Mouse (Mus musculus): ENCODE measurements around the gene Ms4a10. TPM values are rescaled to one million over a fixed set of nuclear protein-coding genes. Genes with fewer than 3 reads are reported as not detected.
A peak's percentile ranks its signal among the peaks of the same experiment; 100 is the strongest.

The Ms4a10 gene
- polyA plus RNA-seq, 1 experiment from 2014 or later, result 0.20 TPM

DNA sequence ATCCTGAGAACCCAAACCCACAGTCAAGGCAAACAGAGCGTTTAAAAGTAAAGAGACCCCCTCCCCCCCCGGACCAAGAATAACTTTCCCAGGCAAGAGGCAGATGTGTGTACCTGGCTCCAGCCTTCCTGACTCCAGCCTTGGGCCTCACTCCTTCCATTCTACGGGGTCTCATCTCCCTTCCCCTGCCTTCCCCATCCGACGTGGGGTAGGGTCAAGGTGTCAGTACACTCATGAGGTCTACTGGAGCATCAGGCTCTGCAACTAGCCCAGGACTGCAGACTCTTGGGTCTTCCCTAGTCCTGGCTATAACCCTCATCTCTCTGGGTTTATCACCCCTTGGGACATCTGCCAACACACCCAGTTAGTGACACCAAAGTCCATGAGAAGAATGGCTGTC lies 5.7 kb upstream of the Ms4a10 start:
- 83% methylated on average over 5 of the region's 5 CpGs for WGBS
- Histone ChIP-seq H3K36me3 (no peaks in the 10 kb centered on the region), H3K27ac (no peak overlapping the region), H3K27me3 (ENCODE audit: insufficient read depth, poor library complexity, severe bottlenecking) (peaks cover 16% of the 10 kb centered on the region; the same call in 1 of the 2 replicates), H3K4me1 (peaks cover 15% of the 10 kb centered on the region), H3K9me3 (no peaks in the 10 kb centered on the region), H3K4me3 (no peak overlapping the region)
- DNase-seq (ENCODE audit: low spot score), result no peak

DNA sequence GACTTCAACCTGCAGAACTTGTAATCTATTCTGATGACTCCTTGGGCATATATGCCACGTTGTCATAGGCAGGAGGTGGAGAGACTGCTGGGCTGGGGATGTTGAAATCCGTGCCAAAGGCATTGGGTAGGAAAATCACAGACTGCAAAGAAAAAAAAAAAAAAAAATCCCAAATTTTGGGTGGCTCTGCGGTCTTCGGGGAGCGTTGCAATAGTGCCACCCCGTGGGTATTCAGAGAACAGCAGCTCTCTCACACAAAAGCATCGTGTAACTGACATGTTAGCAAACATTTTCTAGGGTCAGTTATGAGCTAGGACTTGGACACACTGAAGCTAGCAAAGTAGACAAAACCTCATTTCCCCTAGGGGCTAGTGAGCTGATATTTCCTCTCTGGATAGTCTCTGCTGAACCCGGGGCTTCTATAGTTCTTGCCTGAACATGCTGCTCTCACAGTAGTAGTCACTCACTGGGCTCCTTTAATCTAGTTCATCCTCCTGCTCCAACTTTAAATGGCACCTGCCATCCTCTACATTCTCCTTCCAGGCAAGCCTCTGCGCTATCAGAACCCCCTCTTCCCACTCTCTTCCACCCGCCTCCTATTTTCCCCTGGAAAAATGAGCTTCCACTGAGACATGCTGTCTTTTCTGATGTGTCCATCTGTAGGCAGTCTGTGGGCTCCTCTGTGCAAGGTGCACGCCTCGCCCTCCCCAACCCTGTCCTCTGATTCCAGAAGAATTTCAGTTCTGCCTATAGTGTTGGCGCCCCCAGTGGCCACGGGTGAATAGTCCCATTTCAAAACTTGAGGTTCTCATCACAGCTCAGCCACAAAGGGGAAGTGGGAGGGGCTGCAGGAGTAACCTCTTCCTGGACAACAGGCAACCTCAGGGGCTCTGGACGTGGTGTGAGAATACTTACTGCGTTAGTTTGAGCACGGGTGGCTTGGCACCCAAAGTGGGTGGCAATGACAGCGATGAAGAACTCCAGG lies 5.0 kb upstream of the Ms4a10 start:
- Histone ChIP-seq H3K4me1 (peaks cover 16% of the 10 kb centered on the region), H3K27me3 (ENCODE audit: insufficient read depth, poor library complexity, severe bottlenecking) (peaks cover 16% of the 10 kb centered on the region; the same call in 1 of the 2 replicates), H3K4me3 (peak overlapping the region; percentile 30; the same call in 1 of the 2 replicates), H3K27ac (0 out of 2 replicates have a peak overlapping the region, but pooled peaks have one; percentile 36), H3K36me3 (no peaks in the 10 kb centered on the region), H3K9me3 (no peaks in the 10 kb centered on the region)
- peak; percentile 85 for DNase-seq (ENCODE audit: low spot score)
- WGBS, result 14% methylated on average over 18 of the region's 18 CpGs

DNA sequence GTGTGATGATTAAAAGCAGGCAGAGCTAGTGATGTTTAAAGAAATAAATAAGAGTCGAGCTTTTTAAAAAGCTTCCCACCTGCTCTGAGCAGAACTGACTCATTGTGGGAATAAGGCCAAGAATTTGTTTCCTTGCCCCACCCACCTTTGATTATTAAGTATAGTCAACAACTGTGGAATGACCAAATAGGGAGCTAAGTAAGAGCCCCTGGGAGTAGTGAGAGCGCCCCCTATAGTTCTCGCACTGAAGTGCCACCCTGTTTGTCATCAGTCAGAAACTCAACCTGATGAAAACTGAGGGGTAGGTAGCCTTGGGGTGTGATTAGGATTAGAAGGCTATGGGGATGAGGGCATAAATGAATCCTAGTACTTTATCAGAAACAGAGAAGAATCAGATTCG lies 1.8 kb upstream of the Ms4a10 start:
- Histone ChIP-seq H3K27me3 (ENCODE audit: insufficient read depth, poor library complexity, severe bottlenecking) (peaks cover 9% of the 10 kb centered on the region; the same call in 1 of the 2 replicates), H3K4me3 (no peak overlapping the region), H3K27ac (no peak overlapping the region), H3K4me1 (peaks cover 18% of the 10 kb centered on the region), H3K36me3 (no peaks in the 10 kb centered on the region), H3K9me3 (no peaks in the 10 kb centered on the region)
- WGBS, result 58% methylated on average over 4 of the region's 4 CpGs
- no peak for DNase-seq (ENCODE audit: low spot score)

DNA sequence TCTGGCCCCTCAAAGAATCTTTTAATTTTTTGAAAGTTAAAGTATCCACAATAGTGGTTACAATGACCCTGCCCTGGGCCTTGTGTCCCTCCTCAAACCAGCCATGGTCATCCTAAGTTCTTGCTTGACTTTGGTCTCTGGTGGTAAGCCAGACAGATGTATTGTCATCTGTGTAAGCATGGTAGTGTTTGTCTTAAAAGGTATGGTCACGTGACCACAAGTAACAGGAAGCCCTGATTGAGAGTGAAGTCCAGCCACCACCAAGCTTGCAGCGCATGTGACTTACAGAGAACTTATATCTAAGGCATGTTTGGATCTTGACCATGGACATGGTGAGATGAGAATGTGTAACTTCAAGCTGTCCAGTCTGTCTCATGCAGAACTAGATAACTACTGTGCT lies 717 bp upstream of the Ms4a10 start:
- H3K27ac ChIP-seq, result no peak overlapping the region
- DNase-seq (ENCODE audit: low spot score), result no peak
- no peaks in the 10 kb centered on the region for H3K36me3 ChIP-seq
- H3K4me3 ChIP-seq, result no peak overlapping the region
- no peaks in the 10 kb centered on the region for H3K9me3 ChIP-seq
- peaks cover 18% of the 10 kb centered on the region for H3K4me1 ChIP-seq
- H3K27me3 ChIP-seq (ENCODE audit: insufficient read depth, poor library complexity, severe bottlenecking), result peaks cover 9% of the 10 kb centered on the region; the same call in 1 of the 2 replicates
- WGBS, result 79% methylated on average over 2 of the region's 2 CpGs

DNA sequence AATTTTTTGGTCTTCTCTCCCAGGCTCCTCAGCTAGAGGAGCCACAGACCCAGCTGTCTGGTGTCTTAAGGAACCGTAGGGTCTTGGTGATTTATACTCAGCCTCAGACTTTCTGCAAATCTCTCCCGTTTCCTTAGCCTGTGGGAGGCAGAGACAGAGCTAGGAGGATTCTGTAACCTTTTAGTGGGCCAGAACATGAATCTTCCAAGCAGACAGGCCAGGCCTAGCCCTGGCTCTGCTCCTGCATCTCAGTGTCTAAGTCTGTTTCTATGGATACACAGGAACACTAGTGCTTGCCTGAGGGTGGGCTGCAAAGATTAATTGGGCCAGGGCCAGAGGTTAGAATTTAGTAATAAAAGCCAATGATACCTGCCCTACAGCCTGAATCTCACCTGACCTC lies 1.3 kb downstream of the Ms4a10 start:
- H3K4me3 ChIP-seq, result no peak overlapping the region
- DNase-seq (ENCODE audit: low spot score), result no peak
- no peak overlapping the region for H3K27ac ChIP-seq
- 71% methylated on average over 2 of the region's 2 CpGs for WGBS
- peaks cover 9% of the 10 kb centered on the region; the same call in 1 of the 2 replicates for H3K4me1 ChIP-seq
- H3K36me3 ChIP-seq, result no peaks in the 10 kb centered on the region
- no peaks in the 10 kb centered on the region for H3K9me3 ChIP-seq
- peaks cover 10% of the 10 kb centered on the region; the same call in 1 of the 2 replicates for H3K27me3 ChIP-seq (ENCODE audit: insufficient read depth, poor library complexity, severe bottlenecking)

DNA sequence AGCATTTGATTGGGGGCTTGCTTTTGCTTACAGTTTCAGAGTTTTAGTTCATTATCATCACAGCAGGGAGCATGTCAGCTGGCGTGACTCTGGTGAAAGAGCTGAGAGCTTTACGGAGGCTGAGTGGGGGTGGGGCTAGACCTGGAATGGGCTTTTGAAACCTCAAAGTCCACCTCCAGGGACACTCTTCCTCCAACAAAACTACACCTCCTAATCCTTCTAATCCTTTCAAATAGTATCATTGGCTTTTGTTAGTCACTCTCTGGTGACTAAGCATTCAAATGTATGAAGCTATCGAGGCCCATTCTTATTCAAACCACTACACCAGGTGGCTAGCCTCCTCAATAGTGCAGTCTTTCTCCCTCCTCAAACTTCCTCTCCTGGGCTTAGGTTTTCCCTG lies 1.8 kb downstream of the Ms4a10 start:
- no peak for DNase-seq (ENCODE audit: low spot score)
- WGBS, result 70% methylated on average over 3 of the region's 3 CpGs
- Histone ChIP-seq H3K4me3 (no peak overlapping the region), H3K4me1 (peaks cover 9% of the 10 kb centered on the region; the same call in 1 of the 2 replicates), H3K9me3 (no peaks in the 10 kb centered on the region), H3K36me3 (no peaks in the 10 kb centered on the region), H3K27ac (no peak overlapping the region), H3K27me3 (ENCODE audit: insufficient read depth, poor library complexity, severe bottlenecking) (peaks cover 9% of the 10 kb centered on the region; the same call in 1 of the 2 replicates)

DNA sequence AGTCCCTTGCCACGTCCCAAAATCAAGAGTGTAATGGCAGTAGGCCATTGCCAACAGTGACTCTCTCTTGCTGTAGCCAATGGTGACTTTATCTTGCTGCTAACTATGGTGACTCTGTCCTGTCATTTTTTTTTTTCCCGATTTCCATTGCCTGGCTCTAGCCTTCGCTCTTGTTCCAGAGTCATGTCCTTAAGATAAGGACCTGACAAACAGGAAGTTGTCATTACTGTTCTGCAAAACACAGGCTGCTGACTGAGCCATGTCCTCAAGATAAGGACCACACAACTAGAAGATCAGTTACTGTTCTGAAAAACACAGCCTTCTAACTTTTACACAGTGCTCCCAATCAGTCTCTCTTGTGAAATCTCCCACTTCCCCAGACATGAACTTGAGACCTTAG lies 4.0 kb downstream of the Ms4a10 start:
- Histone ChIP-seq H3K36me3 (no peaks in the 10 kb centered on the region), H3K4me1 (peaks cover 9% of the 10 kb centered on the region; the same call in 1 of the 2 replicates), H3K27me3 (ENCODE audit: insufficient read depth, poor library complexity, severe bottlenecking) (peaks cover 19% of the 10 kb centered on the region; the same call in 1 of the 2 replicates), H3K27ac (no peak overlapping the region), H3K4me3 (no peak overlapping the region), H3K9me3 (no peaks in the 10 kb centered on the region)
- DNase-seq (ENCODE audit: low spot score), result no peak
- 37% methylated on average over 3 of the region's 3 CpGs for WGBS

DNA sequence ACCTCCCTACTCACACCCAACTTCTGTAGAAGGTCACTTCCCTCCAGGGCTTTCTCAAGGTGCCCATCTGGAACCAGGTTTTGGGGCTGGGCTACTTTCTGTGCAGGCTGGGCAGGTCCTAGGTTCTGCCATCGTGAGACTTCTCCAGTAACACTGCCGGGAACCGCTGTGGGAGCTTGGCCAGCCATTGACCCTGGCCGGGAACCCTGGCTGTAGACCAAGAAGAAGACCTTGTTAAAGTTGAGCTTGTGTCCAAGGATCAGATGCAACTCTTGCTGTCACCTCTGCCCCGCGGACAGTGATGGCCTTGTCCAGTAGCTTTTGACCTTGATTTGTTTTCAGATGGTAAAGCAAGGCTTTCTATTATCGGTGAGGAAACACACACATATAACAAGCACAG lies 5.9 kb downstream of the Ms4a10 start:
- no peak for DNase-seq (ENCODE audit: low spot score)
- Histone ChIP-seq H3K9me3 (no peaks in the 10 kb centered on the region), H3K4me3 (no peak overlapping the region), H3K4me1 (peaks cover 2% of the 10 kb centered on the region; the same call in 1 of the 2 replicates), H3K27ac (no peak overlapping the region), H3K36me3 (no peaks in the 10 kb centered on the region), H3K27me3 (ENCODE audit: insufficient read depth, poor library complexity, severe bottlenecking) (peaks cover 25% of the 10 kb centered on the region)
- 85% methylated on average over 7 of the region's 7 CpGs for WGBS

DNA sequence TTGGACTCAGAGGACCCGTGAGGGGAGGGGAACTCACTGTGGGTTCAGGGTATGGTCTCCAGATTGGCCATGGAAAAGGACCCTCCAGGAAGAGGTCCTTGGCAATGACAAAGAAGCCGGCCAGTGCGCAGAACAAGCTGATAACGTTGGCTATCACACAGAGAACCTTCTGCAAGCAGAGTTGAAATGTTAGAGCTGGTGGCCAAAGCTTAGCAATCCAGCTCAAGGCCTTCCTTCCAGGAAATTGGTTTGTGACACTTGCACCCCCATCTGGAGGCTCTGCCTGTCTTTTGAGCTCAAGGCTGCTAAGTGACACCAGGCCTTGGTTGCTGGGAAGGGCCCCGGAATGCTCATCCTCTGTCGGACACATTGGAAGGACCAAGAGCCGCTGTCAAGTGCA lies 8.7 kb downstream of the Ms4a10 start:
- no peak for DNase-seq (ENCODE audit: low spot score)
- Histone ChIP-seq H3K27me3 (ENCODE audit: insufficient read depth, poor library complexity, severe bottlenecking) (peaks cover 40% of the 10 kb centered on the region), H3K4me1 (no peaks in the 10 kb centered on the region), H3K27ac (no peak overlapping the region), H3K4me3 (no peak overlapping the region), H3K9me3 (no peaks in the 10 kb centered on the region), H3K36me3 (no peaks in the 10 kb centered on the region)
- WGBS, result 78% methylated on average over 7 of the region's 7 CpGs

DNA sequence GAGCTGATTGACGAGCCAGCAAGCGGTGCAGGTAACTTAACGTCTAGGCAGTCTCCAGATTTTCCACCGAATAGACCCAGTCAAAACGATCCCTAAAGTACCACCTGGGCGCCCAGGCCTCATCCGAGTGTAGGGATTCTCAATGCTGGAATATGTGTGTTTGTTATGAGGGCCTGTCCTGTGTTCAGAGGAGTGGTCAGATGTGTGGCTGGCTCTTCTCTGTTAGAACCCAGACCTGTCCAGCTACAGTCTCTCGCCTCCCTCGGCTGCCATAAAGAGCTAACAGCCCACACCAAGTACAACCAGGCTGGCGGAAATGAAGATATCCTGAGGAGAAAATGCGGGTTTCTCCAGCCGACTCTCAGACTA lies 14.5 kb downstream of the Ms4a10 start:
- peaks cover 37% of the 10 kb centered on the region for H3K27me3 ChIP-seq (ENCODE audit: insufficient read depth, poor library complexity, severe bottlenecking)
- H3K4me3 ChIP-seq, result no peak overlapping the region
- no peaks in the 10 kb centered on the region for H3K36me3 ChIP-seq
- WGBS, result 42% methylated on average over 12 of the region's 12 CpGs
- H3K4me1 ChIP-seq, result no peaks in the 10 kb centered on the region
- H3K9me3 ChIP-seq, result no peaks in the 10 kb centered on the region
- no peak for DNase-seq (ENCODE audit: low spot score)
- H3K27ac ChIP-seq, result no peak overlapping the region

DNA sequence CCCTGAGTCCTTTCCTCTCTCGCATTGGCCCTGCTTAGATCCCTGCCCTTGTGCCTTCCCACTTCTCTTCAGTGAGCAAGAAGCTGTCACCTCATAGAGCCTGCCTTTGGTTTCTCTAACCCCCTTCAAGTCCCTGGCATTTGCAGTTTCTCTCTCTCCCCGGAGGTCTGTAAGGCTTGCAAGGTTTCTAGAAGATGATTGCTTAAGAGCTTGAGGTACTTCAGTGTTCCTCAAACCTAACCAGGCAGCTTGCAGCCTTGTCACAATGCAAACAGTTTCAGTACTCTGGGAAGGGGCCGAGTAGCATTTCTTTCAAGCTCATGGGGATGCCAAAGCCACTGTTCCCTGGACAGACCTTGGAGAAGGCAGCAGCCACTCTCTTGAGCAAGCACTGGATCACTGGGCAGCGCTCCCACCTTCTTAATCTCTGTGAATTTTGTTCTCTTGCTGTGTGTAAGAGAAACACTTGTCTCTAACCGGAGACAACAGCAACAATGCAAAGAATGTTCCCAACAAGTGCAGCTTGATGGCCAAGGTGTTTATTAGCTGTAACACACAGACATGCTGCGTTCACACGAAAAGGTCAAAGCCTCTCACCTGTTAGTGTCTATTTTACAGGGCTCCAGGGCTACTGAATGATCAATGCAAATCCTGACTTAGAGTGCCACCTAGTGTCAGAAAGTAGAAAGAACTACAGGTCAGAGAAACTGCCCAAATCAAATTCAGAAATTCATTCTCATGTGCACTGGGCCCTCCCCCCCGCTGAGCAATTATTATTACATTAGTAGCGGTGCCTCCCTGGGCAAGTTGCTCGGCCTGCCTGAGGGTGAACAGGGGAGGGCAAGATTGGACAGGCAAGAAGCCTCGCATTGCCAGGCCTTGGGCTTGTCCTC lies 15.1 kb downstream of the Ms4a10 start:
- peaks cover 37% of the 10 kb centered on the region for H3K27me3 ChIP-seq (ENCODE audit: insufficient read depth, poor library complexity, severe bottlenecking)
- H3K36me3 ChIP-seq, result no peaks in the 10 kb centered on the region
- H3K27ac ChIP-seq, result no peak overlapping the region
- no peak for DNase-seq (ENCODE audit: low spot score)
- no peaks in the 10 kb centered on the region for H3K4me1 ChIP-seq
- 33% methylated on average over 11 of the region's 11 CpGs for WGBS
- no peak overlapping the region for H3K4me3 ChIP-seq
- H3K9me3 ChIP-seq, result no peaks in the 10 kb centered on the region

DNA sequence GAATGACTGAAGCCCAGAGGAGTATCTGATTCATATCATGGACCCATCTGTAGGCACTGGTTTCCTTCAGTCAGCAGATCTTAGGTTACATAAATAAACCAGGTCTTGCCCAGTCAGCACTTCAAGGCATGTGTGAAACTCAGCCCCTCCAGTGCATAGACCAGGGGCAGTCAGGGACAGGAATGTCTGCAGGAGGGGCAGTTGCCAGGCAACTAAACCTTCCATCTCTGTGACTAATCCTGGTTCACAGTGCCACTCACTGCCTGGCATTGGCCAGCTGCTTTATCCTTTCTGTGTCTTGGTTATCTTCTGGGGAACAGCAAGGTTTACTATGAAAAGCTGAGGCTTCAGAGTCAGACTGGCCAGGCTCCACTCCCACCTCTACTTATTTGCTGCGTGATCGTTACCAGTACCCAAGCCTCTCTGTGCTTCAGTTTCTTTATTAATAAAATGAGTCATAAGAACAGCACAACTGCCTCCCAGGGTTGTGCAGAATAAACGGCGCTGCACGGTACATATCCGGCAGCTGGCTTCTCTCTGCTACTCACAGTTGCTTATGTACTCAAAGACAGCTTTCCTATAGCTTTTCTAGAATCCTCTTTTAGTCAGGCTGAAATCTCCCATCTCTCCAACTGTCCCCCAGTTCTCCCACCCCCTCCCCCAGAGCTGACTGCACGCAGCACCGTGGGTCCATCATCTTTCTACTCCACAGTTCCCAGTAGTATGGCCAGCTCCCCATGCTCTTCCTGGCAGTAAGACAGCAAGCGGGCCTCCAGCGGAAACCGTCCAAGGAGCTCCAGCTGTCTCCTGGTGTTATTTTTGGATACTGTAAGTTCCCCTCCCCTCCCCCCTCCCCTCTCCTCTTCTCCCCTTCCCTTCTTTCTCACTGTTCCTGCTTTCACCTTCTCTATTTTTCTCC lies 22.2 kb downstream of the Ms4a10 start:
- 0 out of 2 replicates have a peak overlapping the region, but pooled peaks have one; percentile 13 for H3K4me3 ChIP-seq
- WGBS, result 39% methylated on average over 11 of the region's 11 CpGs
- H3K36me3 ChIP-seq, result no peaks in the 10 kb centered on the region
- peak overlapping the region; percentile 72 for H3K27ac ChIP-seq
- H3K9me3 ChIP-seq, result no peaks in the 10 kb centered on the region
- H3K27me3 ChIP-seq (ENCODE audit: insufficient read depth, poor library complexity, severe bottlenecking), result peaks cover 9% of the 10 kb centered on the region; the same call in 1 of the 2 replicates
- H3K4me1 ChIP-seq, result peaks cover 42% of the 10 kb centered on the region
- no peak for DNase-seq (ENCODE audit: low spot score)

Measured in heart, embryonic 10.5 days (tissue).